Mouse (Mus musculus) spleen, adult 18-20 months (tissue): ENCODE results near the gene Syt15.
A peak's percentile ranks its signal among the peaks of the same experiment; 100 is the strongest.

ENCODE experiments used
- DNase-seq, 2 experiments: peaks; one replicate each; pipeline ENCODE4 v3.0.0; 2022; ENCODE audit warnings: mixed read lengths in 2 of 2

Syt15 gene

GRCm38 (mm10) chr14:34219295-34219694, at the start of gene Syt15:
Syt15 (plus strand) TSS chr14:34219595.
- no peak for DNase-seq

GRCm38 (mm10) chr14:34171107-34171506, 48.3 kb upstream of the Syt15 start:
- no peak for DNase-seq

GRCm38 (mm10) chr14:34179351-34179750, 40.0 kb upstream of the Syt15 start:
- no peak for DNase-seq

- DNase-seq: no peak
Measured at GRCm38 (mm10) chr14:34183101-34183500, 36.3 kb upstream of the Syt15 start.

GRCm38 (mm10) chr14:34188629-34189028, 30.8 kb upstream of the Syt15 start:
- peak in 1 of 2 experiments; percentile 27 for DNase-seq

- no peak for DNase-seq
Measured at GRCm38 (mm10) chr14:34190361-34190760, 29.0 kb upstream of the Syt15 start.

- no peak for DNase-seq
Measured at GRCm38 (mm10) chr14:34193879-34194278, 25.5 kb upstream of the Syt15 start.

- DNase-seq: no peak
Measured at GRCm38 (mm10) chr14:34195466-34195865, 23.9 kb upstream of the Syt15 start.

GRCm38 (mm10) chr14:34196706-34197105, 22.7 kb upstream of the Syt15 start:
- no peak for DNase-seq

- peak in 1 of 2 experiments; percentile 3 for DNase-seq
Measured at GRCm38 (mm10) chr14:34200738-34201230, 18.6 kb upstream of the Syt15 start.

- peak in 1 of 2 experiments; percentile 7 for DNase-seq
Measured at GRCm38 (mm10) chr14:34201231-34202035, 18.0 kb upstream of the Syt15 start, which contains the start of gene Gprin2. Gprin2 (minus strand) TSS chr14:34201653.

GRCm38 (mm10) chr14:34207996-34208395, 11.4 kb upstream of the Syt15 start:
- no peak for DNase-seq

GRCm38 (mm10) chr14:34208651-34209050, 10.7 kb upstream of the Syt15 start:
- peak in 1 of 2 experiments; percentile 8 for DNase-seq

- DNase-seq: no peak
Measured at GRCm38 (mm10) chr14:34209080-34209479, 10.3 kb upstream of the Syt15 start.

GRCm38 (mm10) chr14:34209942-34210341, 9.5 kb upstream of the Syt15 start:
- DNase-seq: no peak

GRCm38 (mm10) chr14:34215451-34216127, 3.8 kb upstream of the Syt15 start:
- no peak for DNase-seq

GRCm38 (mm10) chr14:34219786-34220198, 397 bp downstream of the Syt15 start:
- no peak for DNase-seq

GRCm38 (mm10) chr14:34220426-34220825, 1.0 kb downstream of the Syt15 start:
- DNase-seq: no peak

- no peak for DNase-seq
Measured at GRCm38 (mm10) chr14:34221416-34222077, 2.2 kb downstream of the Syt15 start.

- DNase-seq: no peak
Measured at GRCm38 (mm10) chr14:34223362-34223898, 4.0 kb downstream of the Syt15 start.

- DNase-seq: no peak
Measured at GRCm38 (mm10) chr14:34225986-34226385, 6.6 kb downstream of the Syt15 start.

- no peak for DNase-seq
Measured at GRCm38 (mm10) chr14:34226566-34226965, 7.2 kb downstream of the Syt15 start.

GRCm38 (mm10) chr14:34227981-34228380, 8.6 kb downstream of the Syt15 start:
- DNase-seq: no peak
